Mouse (Mus musculus): Measurements from ENCODE around the gene Fras1. TPM values are rescaled to one million over a fixed set of nuclear protein-coding genes. Genes with fewer than 3 reads are reported as not detected.

The Fras1 gene
- total RNA-seq, 2 experiments from 2014 or later: 17.5 to 20.3 TPM

DNA sequence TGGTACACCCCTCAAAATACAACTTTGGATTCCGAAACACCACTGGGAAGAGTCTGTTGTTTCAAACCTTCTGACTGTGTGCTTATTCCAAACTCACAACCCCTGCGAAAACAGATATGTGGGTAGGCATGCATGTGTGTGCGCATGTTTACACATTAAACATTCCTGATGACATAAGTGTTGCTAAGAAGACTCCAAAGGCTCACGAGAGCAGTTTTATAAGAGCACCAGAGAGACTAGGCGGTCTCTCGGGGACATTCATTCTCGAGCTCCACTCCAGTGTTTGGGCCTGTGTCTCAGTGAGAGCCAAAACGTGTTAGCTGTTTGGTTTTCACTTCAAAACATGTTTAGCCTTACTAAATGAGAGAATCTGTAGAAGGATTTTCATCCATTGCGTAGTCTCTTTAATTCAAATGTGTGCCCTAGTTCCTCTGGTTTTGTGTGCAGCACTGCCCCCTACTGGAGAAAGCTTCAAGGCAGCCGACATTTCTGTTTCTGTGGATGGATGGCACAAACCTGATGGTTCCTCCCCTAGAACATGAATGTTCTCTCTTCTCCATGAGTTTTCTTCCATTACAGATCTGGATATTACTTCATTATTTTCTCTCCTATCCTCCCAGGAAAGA, 395.2 kb downstream of the Fras1 start:
- peak; percentile 80 to 88 for DNase-seq (ENCODE audit: low spot score in 2 of 2)

DNA sequence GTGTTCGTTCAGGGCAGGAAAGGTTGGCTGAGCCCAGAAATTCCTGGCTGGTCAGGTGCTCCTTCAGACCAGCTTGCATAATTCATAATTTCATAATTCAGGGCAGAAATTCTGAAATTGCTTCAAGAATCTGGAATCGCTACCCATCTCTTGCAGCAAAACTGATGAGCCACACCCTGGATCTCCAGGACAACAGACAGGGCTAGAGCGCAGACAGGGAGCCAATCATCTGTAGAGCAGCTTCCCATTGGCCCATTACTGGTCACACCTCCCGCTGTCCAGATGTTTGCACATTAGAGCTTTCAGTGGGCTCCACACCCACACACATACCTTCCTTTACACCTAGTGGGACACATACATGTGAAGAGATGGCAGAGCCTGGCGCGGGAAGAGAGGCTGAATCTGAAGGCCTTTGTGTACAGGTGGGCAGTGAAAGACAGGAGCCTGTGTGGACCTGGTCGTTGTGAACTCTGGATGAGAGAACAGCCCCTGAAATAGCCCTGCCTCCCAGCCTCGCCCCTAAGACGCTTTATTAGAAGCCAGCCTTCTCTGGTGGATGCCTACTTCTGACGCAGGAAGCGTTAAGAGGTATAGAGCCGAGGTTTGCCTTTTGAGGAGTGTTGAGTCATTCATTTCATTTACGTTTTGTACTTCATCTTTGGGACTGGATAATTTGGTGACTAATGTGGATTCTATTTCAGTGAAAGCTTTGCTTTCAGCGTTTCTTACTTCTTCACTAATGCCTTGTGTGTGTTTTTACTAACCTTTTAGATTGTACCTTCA, 409.9 kb downstream of the Fras1 start:
- DNase-seq (ENCODE audit: low spot score in 2 of 2): no peak

DNA sequence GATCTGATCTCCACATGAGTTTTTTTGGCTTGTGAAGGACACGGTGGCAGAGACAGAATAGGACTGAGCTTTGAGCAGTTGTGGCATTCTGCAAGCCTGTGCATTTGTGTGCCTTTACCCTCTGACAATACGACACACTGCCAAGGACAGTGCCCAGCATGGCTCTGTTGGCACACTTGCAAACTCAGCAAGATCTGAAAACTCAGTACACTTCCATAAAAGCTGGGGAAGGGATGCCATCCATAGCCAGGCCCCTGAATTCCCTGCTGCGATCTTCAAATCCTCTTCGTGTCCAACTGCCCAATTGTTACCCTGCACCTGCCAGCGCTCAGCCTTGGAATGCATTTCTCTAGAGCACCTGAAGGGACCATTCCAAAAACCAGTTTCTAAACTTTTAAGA, 411.3 kb downstream of the Fras1 start:
- no peak for DNase-seq (ENCODE audit: low spot score in 2 of 2)

DNA sequence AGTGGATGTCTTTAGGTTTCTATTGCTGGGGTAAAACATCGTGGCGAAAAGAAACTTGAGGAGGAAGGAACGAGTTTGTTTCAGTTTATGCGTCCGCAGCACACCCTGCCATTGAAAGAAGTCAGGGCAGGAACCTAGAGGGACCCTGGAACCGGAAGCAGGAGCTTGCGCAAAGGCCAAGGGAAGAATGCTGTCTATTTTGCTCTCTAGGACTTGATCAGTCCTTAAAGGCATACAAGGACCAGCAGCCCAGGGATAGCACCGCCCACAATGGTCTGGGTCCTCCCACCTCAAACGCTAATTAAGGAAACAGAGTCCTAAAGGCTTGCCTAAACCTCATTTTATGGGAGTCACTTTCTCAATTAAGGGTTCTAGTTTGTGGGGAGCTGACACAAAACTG, 418.7 kb downstream of the Fras1 start:
- DNase-seq (ENCODE audit: low spot score in 2 of 2): no peak

DNA sequence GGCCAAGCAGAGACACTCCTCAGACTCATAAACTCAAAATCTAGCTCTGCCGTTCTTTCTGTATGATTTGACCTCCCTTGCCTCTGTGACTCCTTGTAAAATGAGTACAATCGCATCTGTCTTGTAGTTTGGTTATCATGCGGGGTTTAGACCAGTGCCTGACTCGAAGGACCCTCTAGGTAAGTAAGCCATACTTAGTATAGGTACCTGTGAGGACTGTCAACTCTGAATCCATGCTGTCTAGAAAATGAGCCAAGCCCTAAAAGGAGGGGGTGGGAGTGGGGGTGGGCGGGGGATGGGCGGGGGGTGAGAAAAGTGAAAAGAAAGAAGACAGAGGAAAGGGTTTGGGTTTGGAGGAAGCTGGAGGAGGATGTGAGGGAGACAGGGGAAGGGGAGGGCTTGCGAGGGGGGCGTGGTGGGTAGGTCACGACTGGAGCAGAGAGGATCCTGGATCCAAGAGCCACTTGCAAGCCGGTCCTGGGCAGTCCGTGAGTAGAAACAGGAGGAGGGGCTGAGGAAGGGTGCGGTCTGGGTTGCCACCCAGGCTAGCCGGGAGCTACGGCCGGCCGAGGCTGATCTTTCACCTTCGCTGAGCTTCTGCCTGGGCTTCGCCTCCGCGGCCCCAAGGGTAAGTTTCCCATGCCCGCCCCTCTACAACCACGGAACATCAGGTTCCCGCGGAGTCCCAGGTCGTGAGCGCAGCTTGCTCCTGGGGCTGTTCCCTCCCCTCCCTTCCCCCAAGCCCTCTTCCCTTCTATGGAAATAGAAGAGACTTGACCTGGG, 419.4 kb downstream of the Fras1 start, which contains the start of gene Anxa3:
Anxa3 (plus strand) TSS at position 404 of the 783 bp plus-strand sequence.
- no peak for DNase-seq (ENCODE audit: low spot score in 2 of 2)

- DNase-seq (ENCODE audit: low spot score in 2 of 2): no peak
Measured at GRCm38 (mm10) chr5:96793953-96794635, 420.3 kb downstream of the Fras1 start.

GRCm38 (mm10) chr5:96795752-96796151, 422.0 kb downstream of the Fras1 start:
- DNase-seq (ENCODE audit: low spot score in 2 of 2): no peak

DNA sequence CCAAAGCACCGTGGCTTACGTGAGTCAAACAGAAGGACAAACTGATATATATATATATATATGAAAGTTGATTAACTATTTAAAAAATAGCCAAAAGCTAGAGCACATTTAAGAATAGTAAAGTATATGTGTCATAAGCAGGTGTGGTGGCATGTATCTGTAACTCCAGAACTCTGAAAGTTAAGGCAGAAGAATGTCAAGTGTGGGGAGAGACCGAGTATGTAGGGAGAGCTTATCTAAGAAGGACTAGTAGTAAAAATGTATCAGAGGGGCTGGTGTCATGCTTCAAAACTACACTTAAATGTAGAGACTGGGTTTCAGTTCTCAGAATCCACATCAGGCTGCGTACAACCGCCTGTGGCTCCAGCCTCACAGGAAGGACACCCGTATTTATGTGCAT, 423.7 kb downstream of the Fras1 start:
- no peak for DNase-seq (ENCODE audit: low spot score in 2 of 2)

DNA sequence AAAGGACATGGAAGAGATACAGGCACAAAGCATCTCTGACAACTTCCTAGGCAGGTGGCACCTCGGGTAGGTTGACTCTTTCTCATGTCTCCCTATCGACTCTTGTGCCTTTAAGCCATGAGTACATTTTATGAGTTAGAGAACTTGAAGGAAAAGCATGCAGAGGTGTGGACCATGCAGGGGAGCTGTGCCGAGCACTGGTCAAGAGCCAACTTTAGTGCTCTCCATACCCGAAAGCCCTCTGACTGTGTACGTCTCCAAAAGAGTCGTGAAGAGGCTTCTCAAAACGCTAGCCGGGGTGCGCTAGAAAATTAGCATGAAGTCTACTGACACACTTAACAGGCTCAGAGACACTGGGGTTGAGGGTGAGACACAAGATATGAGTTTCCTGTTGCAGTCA, 425.4 kb downstream of the Fras1 start:
- no peak for DNase-seq (ENCODE audit: low spot score in 2 of 2)

DNA sequence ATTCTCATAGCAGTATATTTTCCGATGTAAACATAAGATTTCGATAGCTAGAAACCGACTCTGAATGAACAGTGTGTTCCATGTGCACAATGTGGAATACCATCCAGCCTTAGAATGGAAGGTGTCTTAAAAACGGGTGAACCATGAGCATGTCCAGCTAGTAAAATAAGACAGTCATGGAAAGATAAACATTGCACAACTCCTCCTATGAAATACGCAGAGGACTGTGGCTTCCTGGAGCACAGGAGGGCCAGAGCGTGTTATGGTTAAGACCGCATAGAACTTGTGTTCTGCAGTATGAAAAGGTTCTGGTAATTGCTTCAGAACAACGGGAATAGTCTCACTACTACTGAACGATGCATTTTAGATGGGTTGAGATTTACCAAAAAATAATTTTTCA, 426.2 kb downstream of the Fras1 start:
- no peak for DNase-seq (ENCODE audit: low spot score in 2 of 2)

DNA sequence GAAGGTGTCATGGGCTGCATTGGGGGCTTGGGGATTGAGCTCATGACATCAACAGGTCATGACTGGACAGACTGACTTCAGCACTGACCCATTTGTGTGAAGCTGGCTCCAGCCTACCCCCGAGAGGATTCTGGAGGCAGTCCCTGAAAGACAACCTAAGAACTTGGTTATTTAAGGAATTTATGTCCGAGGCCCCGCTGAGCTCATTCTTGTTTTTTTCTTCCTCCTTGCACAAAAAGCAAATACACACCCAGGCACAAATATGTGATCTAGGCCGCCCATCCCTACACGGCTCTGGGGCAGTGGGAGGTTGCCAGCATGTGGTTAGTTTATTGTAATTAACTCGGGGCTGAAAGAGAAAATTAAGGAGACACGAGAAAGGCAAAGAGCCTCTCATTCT, 428.4 kb downstream of the Fras1 start:
- no peak for DNase-seq (ENCODE audit: low spot score in 2 of 2)

DNA sequence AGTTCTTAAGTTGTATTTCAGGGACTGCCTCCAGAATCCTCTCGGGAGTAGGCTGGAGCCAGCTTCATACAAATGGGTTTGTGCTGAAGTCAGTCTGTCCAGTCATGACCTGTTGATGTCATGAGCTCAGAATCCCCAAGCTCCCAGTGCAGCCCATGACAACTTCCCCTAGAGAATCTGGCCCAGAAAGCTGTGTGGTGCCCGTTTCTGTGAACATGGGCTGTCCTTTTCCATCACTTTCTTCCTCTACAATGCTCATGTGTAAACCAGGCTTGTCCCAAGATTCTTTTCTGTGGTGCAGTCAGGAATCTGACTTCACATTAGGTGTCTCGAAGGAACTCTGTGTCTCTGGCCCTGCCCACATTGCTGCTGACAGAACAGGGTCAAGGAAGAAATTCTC, 429.3 kb downstream of the Fras1 start:
- DNase-seq (ENCODE audit: low spot score in 2 of 2): no peak

DNA sequence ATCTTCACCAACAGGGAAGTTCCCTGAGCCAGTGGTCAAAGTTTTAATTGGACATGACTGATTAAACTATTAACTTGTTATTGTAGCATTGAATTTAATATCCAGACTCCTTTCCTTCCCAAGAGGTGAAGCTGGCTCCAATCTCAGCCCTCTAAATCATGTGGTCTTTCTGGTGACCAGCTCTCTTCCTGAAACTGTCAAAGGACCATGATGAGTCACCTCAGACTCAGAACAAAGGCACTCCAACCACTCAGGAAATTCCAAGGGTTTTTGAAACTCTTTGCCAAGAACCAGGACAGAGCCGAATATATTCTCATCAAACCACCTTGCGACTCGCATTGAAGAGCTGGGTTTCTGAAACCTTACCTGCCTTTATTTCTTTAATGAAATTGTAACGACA, 430.5 kb downstream of the Fras1 start:
- DNase-seq (ENCODE audit: low spot score in 2 of 2): no peak

GRCm38 (mm10) chr5:96804813-96805212, 431.1 kb downstream of the Fras1 start:
- no peak for DNase-seq (ENCODE audit: low spot score in 2 of 2)

DNA sequence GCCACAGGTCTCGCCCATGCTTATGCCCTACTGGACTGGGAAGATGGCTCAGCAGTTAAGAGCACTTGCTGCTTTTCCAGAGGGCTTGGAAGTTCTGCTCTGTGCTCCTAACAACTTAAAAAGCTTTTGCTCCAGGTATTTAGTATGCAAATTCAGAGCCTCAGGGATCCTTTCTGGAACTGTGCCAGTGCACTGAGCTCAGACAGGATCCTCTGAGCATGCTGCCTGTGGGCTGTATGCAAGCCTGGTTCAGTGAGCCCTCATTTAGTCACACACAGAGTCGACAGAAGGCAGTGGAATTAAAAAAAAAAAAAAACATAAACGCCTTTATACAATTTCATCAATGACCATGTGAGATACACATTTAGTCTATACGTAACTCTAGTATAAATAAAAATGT, 436.9 kb downstream of the Fras1 start:
- no peak for DNase-seq (ENCODE audit: low spot score in 2 of 2)

DNA sequence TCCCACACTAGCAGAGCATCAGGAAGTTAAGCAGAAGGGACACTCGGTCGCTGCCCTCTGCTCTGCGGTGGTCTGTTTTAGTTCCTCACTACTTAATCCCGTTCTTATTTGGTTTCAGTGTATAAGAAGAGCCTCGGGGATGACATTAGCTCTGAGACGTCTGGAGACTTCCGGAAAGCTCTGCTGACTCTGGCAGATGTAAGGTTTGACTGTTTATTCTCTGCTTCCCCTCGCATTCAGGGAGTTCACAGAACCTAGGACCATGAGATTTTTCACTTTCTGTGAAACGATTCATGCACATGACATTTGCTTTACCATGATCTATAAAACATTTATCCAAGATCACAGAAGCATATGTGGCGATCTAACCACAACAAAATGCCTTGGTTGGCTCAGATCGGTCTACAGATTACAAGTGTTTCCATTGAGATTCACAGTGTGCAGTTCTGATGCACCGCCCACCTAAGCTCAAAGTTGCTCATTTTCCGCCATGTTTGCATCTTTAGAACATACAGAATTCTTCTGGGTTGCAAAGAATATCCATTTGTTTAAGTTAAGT, 451.1 kb downstream of the Fras1 start:
- no peak for DNase-seq (ENCODE audit: low spot score in 2 of 2)

- DNase-seq (ENCODE audit: low spot score in 2 of 2): no peak
Measured at GRCm38 (mm10) chr5:96827176-96827575, 453.4 kb downstream of the Fras1 start.

All from layer of hippocampus, postnatal 10 days (tissue).